Mouse (Mus musculus): ENCODE data around the gene Prdm16. TPM values are rescaled to one million over a fixed set of nuclear protein-coding genes. Genes with fewer than 3 reads are reported as not detected.

Prdm16 gene
- polyA plus RNA-seq, 1 experiment from 2014 or later = 20.8 TPM

DNA sequence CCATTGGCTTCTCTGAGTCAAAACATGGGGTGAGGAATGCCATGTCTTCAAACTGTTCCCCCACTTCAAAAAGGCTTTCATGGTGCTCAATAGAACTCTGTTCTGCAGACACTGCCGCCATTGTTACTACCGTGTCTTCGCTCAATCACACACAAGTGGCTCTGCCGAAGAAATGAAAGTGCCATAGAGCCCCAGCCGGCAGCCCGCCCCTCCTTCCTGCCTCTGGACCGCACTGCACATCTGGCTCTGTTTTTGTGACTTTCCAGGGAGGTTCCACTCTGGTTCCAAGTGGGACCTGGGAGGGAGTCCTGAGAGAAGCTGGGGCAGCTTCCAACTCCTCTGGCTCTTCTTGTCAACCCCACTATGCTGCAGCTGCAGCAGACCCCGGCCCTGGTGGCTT, 251.5 kb downstream of the Prdm16 start:
- Histone ChIP-seq H3K27me3 (replicated peaks) (no peaks in the 10 kb centered on the region), H3K9ac (no peak overlapping the region), H3K27ac (no peak overlapping the region), H3K36me3 (no peaks in the 10 kb centered on the region), H3K9me3 (no peaks in the 10 kb centered on the region), H3K4me3 (replicated peaks) (no peak overlapping the region), H3K4me2 (no peak overlapping the region), H3K4me1 (peaks cover 19% of the 10 kb centered on the region; the same call in 1 of the 2 replicates)
- 67% methylated on average over 8 of the region's 8 CpGs for WGBS
- ATAC-seq (ENCODE audit: insufficient read depth, low FRiP score, low read depth) = no peak

DNA sequence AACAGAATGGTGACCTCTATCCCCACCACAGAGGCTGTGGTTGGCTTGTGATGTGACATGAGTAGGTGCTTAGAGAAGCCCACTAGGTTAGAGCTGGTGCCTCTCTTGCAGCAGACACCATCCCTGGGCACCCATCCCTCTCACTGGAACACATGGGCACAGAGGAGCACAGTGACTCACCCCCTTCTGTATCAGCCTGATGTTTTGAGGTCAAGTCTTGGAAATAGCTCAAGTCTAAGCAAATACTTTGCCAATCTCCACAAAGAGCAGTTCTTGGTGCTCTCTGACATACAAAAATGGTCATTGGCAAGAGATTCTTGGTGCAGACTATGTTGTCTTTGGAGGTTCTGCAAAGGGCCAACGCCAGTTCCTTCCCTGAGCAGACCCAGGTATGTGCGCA, 257.8 kb downstream of the Prdm16 start:
- Histone ChIP-seq H3K27me3 (replicated peaks) (no peaks in the 10 kb centered on the region), H3K9ac (no peak overlapping the region), H3K27ac (no peak overlapping the region), H3K36me3 (no peaks in the 10 kb centered on the region), H3K4me1 (0 out of 2 replicates have a peak, but pooled peaks cover 5% of the 10 kb centered on the region), H3K9me3 (no peaks in the 10 kb centered on the region), H3K4me3 (replicated peaks) (no peak overlapping the region), H3K4me2 (no peak overlapping the region)
- ATAC-seq (ENCODE audit: insufficient read depth, low FRiP score, low read depth) = no peak
- WGBS = 98% methylated on average over 2 of the region's 2 CpGs

DNA sequence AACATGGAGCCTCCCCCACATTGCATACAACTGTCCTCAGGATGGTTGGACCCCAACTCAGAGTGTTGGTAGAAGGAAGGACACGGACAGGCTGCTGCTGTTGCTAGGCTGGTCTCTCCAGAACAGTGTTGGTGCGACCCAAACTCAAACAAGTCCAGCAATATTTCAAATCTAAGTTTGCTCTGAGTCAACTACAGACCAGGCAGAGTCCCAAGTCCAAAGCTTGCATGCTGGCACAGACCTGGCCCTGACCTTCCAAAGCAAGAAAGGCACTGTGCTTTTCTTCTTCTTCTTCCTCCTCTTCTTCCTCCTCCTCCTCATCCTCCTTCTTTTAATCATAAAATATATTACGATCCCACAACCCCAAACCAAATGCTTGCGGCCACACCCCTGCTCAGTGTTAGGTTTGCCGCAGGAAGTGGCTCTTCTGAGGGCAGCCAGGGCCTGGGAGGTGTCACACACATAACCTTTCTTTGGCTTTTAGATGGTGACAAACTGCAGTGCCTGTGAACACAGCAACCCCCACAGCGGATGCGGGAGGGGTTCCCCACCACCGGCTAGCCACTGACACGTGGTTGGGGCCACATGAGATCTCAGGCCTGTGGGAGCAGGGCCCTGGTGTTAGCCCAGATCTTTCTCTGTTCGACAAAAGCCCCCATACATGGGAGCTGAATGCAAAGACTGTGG, 260.6 kb downstream of the Prdm16 start:
- Histone ChIP-seq H3K9ac (no peak overlapping the region), H3K27ac (peak overlapping the region; percentile 48), H3K27me3 (replicated peaks) (no peaks in the 10 kb centered on the region), H3K4me1 (0 out of 2 replicates have a peak, but pooled peaks cover 5% of the 10 kb centered on the region), H3K4me3 (replicated peaks) (no peak overlapping the region), H3K36me3 (no peaks in the 10 kb centered on the region), H3K4me2 (no peak overlapping the region), H3K9me3 (no peaks in the 10 kb centered on the region)
- WGBS = 63% methylated on average over 10 of the region's 10 CpGs
- peak; percentile 75 for ATAC-seq (ENCODE audit: insufficient read depth, low FRiP score, low read depth)

DNA sequence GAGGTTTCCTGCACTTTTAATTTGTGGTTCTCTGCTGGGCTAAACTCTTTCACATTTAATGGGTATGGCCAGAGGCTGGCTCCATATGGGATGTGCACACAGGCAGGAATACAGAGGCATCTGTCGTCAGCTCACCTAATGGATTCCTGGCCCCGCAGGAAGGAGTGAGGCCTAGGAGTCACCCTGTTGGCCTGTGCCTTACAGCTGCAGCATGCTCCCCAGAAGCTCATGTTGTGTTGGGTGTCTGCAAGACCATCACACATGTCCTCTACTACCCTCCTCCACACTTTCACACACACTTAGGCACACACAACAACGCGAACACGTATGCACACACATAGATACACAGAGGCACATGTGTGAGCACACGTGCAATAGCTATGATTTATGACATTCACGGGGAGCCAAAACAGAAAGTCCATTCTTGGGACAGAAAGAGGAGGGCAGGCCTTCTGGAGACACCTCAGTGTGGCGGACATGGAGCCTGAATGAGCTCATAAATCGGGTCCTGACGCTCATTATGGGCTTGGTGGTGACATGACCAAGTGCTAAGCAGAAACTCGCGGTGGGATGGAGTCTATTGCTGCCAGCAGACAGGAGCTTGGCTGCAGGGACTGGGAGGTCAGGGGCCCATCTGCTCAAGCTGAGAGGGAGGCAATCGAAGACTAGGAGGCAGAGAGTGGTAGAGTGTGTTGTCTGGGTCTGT, 265.0 kb downstream of the Prdm16 start:
- whole genome bisulfite sequencing = 65% methylated on average over 13 of the region's 13 CpGs
- Histone ChIP-seq H3K27me3 (replicated peaks) (no peaks in the 10 kb centered on the region), H3K4me3 (replicated peaks) (no peak overlapping the region), H3K36me3 (no peaks in the 10 kb centered on the region), H3K9ac (no peak overlapping the region), H3K4me1 (0 out of 2 replicates have a peak, but pooled peaks cover 5% of the 10 kb centered on the region), H3K4me2 (no peak overlapping the region), H3K27ac (no peak overlapping the region), H3K9me3 (no peaks in the 10 kb centered on the region)
- ATAC-seq (ENCODE audit: insufficient read depth, low FRiP score, low read depth) = no peak

DNA sequence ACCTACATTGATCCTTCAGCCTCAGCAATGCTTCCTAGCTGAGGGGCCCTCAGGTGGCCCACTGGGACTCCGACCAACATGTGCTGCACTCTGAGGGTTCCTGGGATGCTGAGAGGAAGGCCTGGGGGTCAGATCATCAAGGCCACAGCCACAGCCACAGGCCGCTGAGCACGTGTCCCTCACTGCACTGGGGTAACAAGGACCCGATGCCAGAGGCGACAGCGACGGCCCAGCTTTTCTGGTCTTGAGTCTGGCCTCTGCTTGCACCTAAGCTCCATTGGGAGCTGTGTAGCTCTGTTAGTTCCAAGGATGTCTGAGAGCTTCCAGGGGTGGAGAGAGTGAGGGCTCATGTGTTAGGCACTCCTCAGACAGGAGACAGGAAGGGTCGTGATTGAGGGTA, 265.8 kb downstream of the Prdm16 start:
- WGBS = 72% methylated on average over 8 of the region's 8 CpGs
- no peak overlapping the region for H3K27ac ChIP-seq
- H3K9me3 ChIP-seq = no peaks in the 10 kb centered on the region
- H3K9ac ChIP-seq = no peak overlapping the region
- H3K4me3 ChIP-seq (replicated peaks) = no peak overlapping the region
- no peak overlapping the region for H3K4me2 ChIP-seq
- ATAC-seq (ENCODE audit: insufficient read depth, low FRiP score, low read depth) = no peak
- no peaks in the 10 kb centered on the region for H3K27me3 ChIP-seq (replicated peaks)
- no peaks in the 10 kb centered on the region for H3K36me3 ChIP-seq
- H3K4me1 ChIP-seq = no peaks in the 10 kb centered on the region

DNA sequence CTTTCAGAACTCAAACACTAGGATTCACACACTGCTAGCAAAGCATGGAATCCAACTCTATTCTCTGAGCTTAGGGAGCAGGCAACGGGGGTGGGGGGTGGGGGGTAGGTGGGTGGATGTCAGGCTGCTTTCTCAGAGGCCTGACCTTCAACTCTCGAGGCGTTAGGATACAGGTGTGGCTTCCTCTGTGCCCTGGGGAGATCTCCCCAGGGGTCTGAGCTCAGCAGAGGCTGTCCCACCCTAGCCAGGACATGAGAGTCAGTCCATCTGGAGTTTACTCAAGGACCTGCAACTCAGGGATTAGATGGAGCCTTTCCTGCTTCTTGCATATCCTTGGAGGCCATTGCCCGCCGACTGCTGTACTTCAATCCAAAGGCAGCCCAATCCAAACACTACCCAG, 267.6 kb downstream of the Prdm16 start:
- no peaks in the 10 kb centered on the region for H3K27me3 ChIP-seq (replicated peaks)
- no peak overlapping the region for H3K27ac ChIP-seq
- no peaks in the 10 kb centered on the region for H3K36me3 ChIP-seq
- ATAC-seq (ENCODE audit: insufficient read depth, low FRiP score, low read depth) = no peak
- H3K9ac ChIP-seq = no peak overlapping the region
- no peak overlapping the region for H3K4me2 ChIP-seq
- WGBS = 50% methylated on average over 5 of the region's 5 CpGs
- no peaks in the 10 kb centered on the region for H3K9me3 ChIP-seq
- no peak overlapping the region for H3K4me3 ChIP-seq (replicated peaks)
- no peaks in the 10 kb centered on the region for H3K4me1 ChIP-seq

DNA sequence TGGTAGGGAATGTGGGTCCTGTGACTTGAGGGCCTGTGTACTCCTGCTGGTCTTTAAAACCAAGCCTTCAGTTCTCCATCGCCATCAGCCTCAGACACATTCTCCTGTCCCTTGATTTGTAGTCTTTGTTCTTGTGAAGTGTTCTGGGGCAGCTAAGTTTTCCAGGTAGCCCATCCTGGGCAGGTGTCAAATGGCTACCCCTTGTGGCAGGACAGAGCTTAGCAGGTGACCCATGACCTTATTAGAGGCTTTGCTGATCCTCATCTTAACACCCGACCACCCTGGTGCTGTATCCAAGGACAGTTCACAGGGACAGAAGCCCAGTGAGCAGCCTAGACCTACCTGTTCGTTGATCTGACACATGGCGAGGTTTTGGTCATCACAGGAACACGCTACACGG, 269.8 kb downstream of the Prdm16 start:
- Histone ChIP-seq H3K9ac (no peak overlapping the region), H3K4me3 (replicated peaks) (no peak overlapping the region), H3K36me3 (no peaks in the 10 kb centered on the region), H3K9me3 (no peaks in the 10 kb centered on the region), H3K27me3 (replicated peaks) (no peaks in the 10 kb centered on the region), H3K4me1 (no peaks in the 10 kb centered on the region), H3K27ac (no peak overlapping the region), H3K4me2 (no peak overlapping the region)
- 82% methylated on average over 6 of the region's 6 CpGs for WGBS
- no peak for ATAC-seq (ENCODE audit: insufficient read depth, low FRiP score, low read depth)

DNA sequence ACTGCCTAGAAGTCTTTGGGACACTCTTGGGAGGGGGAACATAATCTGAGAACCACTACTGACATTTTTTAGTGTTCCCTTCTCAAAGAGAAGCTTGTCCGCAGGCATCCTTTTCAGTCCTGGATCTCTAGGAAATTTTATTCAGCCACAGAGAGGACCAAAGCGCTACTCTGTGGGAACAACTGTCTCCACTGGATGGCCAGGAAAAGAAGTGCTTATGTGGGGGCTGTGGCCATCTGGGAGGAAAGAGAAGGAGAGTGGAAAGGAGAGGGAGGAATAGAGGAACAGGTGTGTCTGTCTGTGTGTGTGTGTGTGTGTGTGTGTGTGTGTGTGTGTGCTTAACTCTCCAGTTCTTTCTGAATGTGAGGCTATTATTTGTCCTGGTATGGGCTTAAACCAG, 271.9 kb downstream of the Prdm16 start:
- no peaks in the 10 kb centered on the region for H3K4me1 ChIP-seq
- H3K9me3 ChIP-seq = no peaks in the 10 kb centered on the region
- ATAC-seq (ENCODE audit: insufficient read depth, low FRiP score, low read depth) = no peak
- H3K27ac ChIP-seq = no peak overlapping the region
- no peak overlapping the region for H3K9ac ChIP-seq
- 89% methylated on average over 2 of the region's 2 CpGs for WGBS
- H3K27me3 ChIP-seq (replicated peaks) = no peaks in the 10 kb centered on the region
- H3K36me3 ChIP-seq = no peaks in the 10 kb centered on the region
- H3K4me2 ChIP-seq = no peak overlapping the region
- no peak overlapping the region for H3K4me3 ChIP-seq (replicated peaks)

DNA sequence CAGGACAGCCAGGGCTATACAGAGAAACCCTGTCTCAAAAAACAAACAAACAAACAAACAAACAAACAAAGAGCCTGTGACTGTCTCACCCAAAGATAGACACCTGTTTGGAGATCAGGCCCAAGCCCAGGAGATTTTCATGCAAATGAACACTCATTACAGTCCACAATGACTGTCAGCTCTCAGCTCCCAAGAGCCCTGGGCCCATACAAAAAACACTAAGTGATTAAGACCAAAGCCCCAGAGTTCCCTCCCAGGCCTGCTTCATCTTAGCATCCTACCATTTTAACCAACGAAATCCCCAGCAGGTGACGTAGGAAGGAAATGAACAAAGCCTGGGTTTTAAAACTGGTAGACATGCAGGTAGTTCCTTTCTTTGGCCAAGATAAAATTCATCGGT, 275.8 kb downstream of the Prdm16 start:
- no peak for ATAC-seq (ENCODE audit: insufficient read depth, low FRiP score, low read depth)
- 82% methylated on average over 3 of the region's 3 CpGs for WGBS
- Histone ChIP-seq H3K4me1 (peaks cover 8% of the 10 kb centered on the region; the same call in 1 of the 2 replicates), H3K4me2 (no peak overlapping the region), H3K27me3 (replicated peaks) (no peaks in the 10 kb centered on the region), H3K9me3 (no peaks in the 10 kb centered on the region), H3K4me3 (replicated peaks) (no peak overlapping the region), H3K36me3 (no peaks in the 10 kb centered on the region), H3K27ac (no peak overlapping the region; the same call in 1 of the 2 replicates), H3K9ac (no peak overlapping the region)

DNA sequence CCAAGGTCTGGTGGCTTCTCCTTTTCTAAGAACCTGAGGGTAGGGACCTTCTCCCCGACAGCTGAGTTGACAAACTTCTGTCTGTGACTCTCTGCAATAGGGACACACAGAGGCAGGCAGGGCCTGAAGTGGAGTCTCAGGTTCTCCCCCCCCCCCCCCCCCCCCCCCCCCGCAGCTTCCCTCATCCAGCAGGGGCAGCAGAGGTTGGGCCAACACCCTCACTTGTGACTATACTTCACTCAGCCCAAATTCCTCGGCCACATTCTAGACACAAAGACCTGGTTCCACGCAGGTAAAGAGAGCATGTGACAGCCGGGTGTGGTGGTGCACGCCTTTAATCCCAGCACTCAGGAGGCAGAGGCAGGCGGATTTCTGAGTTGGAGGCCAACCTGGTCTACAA, 276.2 kb downstream of the Prdm16 start:
- H3K4me1 ChIP-seq = peaks cover 8% of the 10 kb centered on the region; the same call in 1 of the 2 replicates
- no peak overlapping the region for H3K4me2 ChIP-seq
- peak overlapping the region; percentile 81 for H3K27ac ChIP-seq
- no peak overlapping the region for H3K9ac ChIP-seq
- ATAC-seq (ENCODE audit: insufficient read depth, low FRiP score, low read depth) = no peak
- H3K27me3 ChIP-seq (replicated peaks) = no peaks in the 10 kb centered on the region
- H3K4me3 ChIP-seq (replicated peaks) = no peak overlapping the region
- no peaks in the 10 kb centered on the region for H3K9me3 ChIP-seq
- WGBS = 63% methylated on average over 6 of the region's 7 CpGs
- H3K36me3 ChIP-seq = no peaks in the 10 kb centered on the region

DNA sequence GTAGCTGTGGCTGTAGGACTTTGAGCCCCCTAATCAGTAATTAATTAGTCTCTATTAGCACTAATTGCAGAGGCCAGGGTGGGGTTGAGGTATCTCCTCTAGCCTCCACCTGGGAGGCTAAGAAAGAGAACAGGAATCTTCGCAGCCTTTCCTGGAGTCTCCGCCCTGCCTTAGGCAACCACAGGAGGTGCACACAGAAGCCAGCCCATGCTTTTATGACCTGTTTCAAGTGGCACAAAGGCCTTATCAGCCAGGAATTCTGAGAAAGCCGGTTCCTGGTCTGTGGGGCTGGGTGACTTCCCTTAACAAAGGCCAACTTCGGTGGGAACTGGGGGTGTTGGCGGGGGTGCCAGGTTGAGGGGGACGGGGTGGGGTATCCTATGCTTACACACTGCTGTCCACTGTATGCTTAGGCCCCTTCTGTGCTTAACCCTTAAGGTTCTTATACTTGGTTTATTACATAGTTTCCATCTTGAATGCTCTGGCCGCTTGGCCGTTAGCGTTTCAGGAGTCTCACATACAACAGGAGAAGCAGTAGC, 276.8 kb downstream of the Prdm16 start:
- WGBS = 57% methylated on average over 9 of the region's 9 CpGs
- Histone ChIP-seq H3K9me3 (no peaks in the 10 kb centered on the region), H3K4me1 (peaks cover 8% of the 10 kb centered on the region; the same call in 1 of the 2 replicates), H3K36me3 (no peaks in the 10 kb centered on the region), H3K9ac (no peak overlapping the region), H3K27ac (peak overlapping the region; percentile 86), H3K4me2 (no peak overlapping the region), H3K27me3 (replicated peaks) (no peaks in the 10 kb centered on the region), H3K4me3 (replicated peaks) (no peak overlapping the region)
- peak; percentile 83 for ATAC-seq (ENCODE audit: insufficient read depth, low FRiP score, low read depth)

DNA sequence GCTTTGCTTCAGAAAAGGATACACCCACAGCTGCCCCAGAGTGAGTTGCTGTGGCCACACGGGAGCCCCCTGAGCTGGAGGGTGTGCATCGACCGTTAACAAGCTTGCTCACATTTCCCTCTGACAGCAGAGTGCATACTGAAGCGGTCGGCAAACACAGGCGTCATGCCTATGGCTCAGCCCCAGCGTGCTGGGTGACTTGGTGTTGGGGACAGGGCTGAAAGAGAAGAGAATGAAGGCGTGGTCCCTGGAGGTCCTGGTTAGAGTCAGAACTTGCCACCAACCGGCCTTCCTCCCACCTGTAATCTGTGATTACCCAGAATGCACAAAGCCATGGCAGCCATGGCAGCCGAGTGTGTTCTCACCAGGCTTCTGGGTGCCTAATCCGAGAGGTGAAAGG, 277.9 kb downstream of the Prdm16 start:
- ATAC-seq (ENCODE audit: insufficient read depth, low FRiP score, low read depth) = no peak
- no peak overlapping the region for H3K4me3 ChIP-seq (replicated peaks)
- H3K27ac ChIP-seq = peak overlapping the region; percentile 86
- H3K36me3 ChIP-seq = no peaks in the 10 kb centered on the region
- no peaks in the 10 kb centered on the region for H3K9me3 ChIP-seq
- peaks cover 8% of the 10 kb centered on the region; the same call in 1 of the 2 replicates for H3K4me1 ChIP-seq
- H3K9ac ChIP-seq = no peak overlapping the region
- 0 out of 2 replicates have a peak, but pooled peaks cover 2% of the 10 kb centered on the region for H3K27me3 ChIP-seq (replicated peaks)
- WGBS = 47% methylated on average over 11 of the region's 11 CpGs
- H3K4me2 ChIP-seq = peak overlapping the region; percentile 24

Data from stomach, embryonic 15.5 days (tissue).